Mouse (Mus musculus): ENCODE data around the gene Cntrob.

DNA sequence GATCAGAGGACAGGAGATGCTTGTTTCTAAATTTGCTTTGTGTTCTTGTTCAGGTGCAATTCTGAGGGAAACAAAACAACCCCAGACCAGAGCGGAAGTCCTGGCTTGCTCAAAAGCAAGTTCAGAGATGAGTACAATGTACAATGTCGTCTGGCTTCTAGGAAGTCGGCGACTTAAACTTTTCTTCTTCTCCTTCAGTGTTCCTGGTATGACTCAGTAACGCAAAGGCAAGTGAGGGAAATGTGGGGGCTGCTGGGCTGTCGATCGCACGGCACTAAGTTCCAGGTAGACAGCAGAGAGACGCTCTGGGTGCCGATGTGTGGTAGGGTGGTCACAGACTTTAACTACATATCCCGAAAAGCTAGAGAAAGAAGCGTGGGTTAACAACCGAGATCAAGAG lies 55.5 kb downstream of the Cntrob start:
- TF ChIP-seq CTCF (IDR thresholded peaks at IDR 0.05; ENCODE audit: control insufficient read depth, insufficient read depth, low read length) (no peak), POLR2A (IDR thresholded peaks at IDR 0.05; ENCODE audit: borderline replicate concordance, control insufficient read depth, low read depth, low read length) (no peak)
